Mouse (Mus musculus) gonadal fat pad, adult 2 months (tissue): ENCODE data around the gene Tnfsf18. TPM values are rescaled to one million over a fixed set of nuclear protein-coding genes. Genes with fewer than 3 reads are reported as not detected.

ENCODE experiments used
- DNase-seq: peaks from one replicate; pipeline ENCODE4 v3.0.0-alpha.2; 2012; ENCODE audit warnings: low read depth
- polyA plus RNA-seq: library from polyadenylated mRNA; depleted of rRNA; stranded (reverse); fragments of >200 nt; gene quantifications from 2 replicates; pipeline ENCODE4 v1.2.3, GENCODE M21; 2012; rRNA removed

Tnfsf18 gene
- polyA plus RNA-seq = not detected in 2 replicates

GRCm38 (mm10) chr1:161494343-161494742 lies at the start of gene Tnfsf18:
TSS of gene Tnfsf18 (plus strand) at chr1:161494655.
- DNase-seq = no peak

- DNase-seq = peak; percentile 67
Measured at GRCm38 (mm10) chr1:161444858-161445257, 49.6 kb upstream of the Tnfsf18 start.

GRCm38 (mm10) chr1:161451683-161452245 lies 42.7 kb upstream of the Tnfsf18 start:
- DNase-seq = no peak

- DNase-seq = no peak
Measured at GRCm38 (mm10) chr1:161452250-161452649, 42.2 kb upstream of the Tnfsf18 start.

- DNase-seq = no peak
Measured at GRCm38 (mm10) chr1:161463388-161464085, 30.9 kb upstream of the Tnfsf18 start.

- no peak for DNase-seq
Measured at GRCm38 (mm10) chr1:161477221-161477620, 17.2 kb upstream of the Tnfsf18 start.

- no peak for DNase-seq
Measured at GRCm38 (mm10) chr1:161479854-161480253, 14.6 kb upstream of the Tnfsf18 start.

- no peak for DNase-seq
Measured at GRCm38 (mm10) chr1:161482211-161482610, 12.2 kb upstream of the Tnfsf18 start.

GRCm38 (mm10) chr1:161487069-161487468 lies 7.4 kb upstream of the Tnfsf18 start:
- no peak for DNase-seq

- no peak for DNase-seq
Measured at GRCm38 (mm10) chr1:161491766-161492165, 2.7 kb upstream of the Tnfsf18 start.

- DNase-seq = no peak
Measured at GRCm38 (mm10) chr1:161496866-161497645, 2.6 kb downstream of the Tnfsf18 start.

GRCm38 (mm10) chr1:161500114-161500810 lies 5.8 kb downstream of the Tnfsf18 start:
- DNase-seq = no peak

- no peak for DNase-seq
Measured at GRCm38 (mm10) chr1:161500811-161501146, 6.3 kb downstream of the Tnfsf18 start.

GRCm38 (mm10) chr1:161506317-161506716 lies 11.9 kb downstream of the Tnfsf18 start:
- DNase-seq = peak; percentile 44

- DNase-seq = peak; percentile 31
Measured at GRCm38 (mm10) chr1:161507623-161508047, 13.2 kb downstream of the Tnfsf18 start.

GRCm38 (mm10) chr1:161517355-161517754 lies 22.9 kb downstream of the Tnfsf18 start:
- DNase-seq = no peak

GRCm38 (mm10) chr1:161520223-161520622 lies 25.8 kb downstream of the Tnfsf18 start:
- DNase-seq = no peak

GRCm38 (mm10) chr1:161528173-161528572 lies 33.7 kb downstream of the Tnfsf18 start:
- no peak for DNase-seq

- DNase-seq = peak; percentile 52
Measured at GRCm38 (mm10) chr1:161550596-161551095, 56.2 kb downstream of the Tnfsf18 start.

- no peak for DNase-seq
Measured at GRCm38 (mm10) chr1:161552098-161552497, 57.6 kb downstream of the Tnfsf18 start.
